Mouse (Mus musculus): ENCODE results near the gene Setd7. TPM values are rescaled to one million over a fixed set of nuclear protein-coding genes. Genes with fewer than 3 reads are reported as not detected.

The Setd7 gene
- total RNA-seq, 2 experiments from 2014 or later: 143 to 153 TPM

DNA sequence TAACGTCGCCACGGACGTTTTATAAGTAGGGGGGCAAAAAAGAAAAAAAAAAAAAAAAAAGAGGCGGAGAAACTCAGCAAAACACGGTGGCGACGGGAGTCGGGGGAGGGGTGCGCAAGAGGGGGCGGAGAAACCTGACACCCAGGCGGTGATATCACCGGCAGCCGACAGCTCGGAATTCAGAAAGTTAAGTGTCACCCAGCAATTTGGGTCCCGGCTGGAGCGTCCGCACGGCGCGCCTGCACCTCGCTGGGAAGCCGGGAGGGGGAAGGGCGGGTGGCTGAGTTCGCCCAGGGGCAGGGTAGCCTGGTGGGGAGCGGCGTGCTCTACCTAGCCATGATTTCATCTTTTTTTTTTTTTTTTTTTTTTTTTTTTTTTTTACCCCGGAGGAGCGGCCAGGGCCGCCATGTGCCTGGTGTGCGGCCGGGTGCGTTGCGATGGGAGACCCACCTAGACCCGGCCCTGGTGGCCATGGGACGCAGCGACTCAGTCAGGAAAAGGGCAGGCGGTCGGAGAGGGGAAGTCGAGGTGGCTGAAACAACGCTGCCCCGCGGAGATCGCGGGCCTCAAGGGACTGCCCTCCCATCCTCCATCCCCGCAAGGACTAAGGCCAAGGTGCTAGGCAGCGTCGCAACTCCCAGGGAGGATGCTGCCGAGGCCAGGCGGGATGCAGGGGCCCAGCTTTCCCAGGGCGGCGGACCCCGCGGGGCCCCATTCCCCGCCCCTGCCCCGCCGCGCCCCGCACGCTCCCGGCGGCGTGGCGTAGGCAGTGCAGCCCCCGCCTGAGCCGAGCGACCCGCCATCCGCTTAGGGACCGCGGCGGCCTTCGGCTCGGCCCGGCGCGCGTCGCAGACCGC is 857 bp downstream of the Setd7 start:
- peak; percentile 74 to 89 for DNase-seq (ENCODE audit: low spot score in 2 of 2)

DNA sequence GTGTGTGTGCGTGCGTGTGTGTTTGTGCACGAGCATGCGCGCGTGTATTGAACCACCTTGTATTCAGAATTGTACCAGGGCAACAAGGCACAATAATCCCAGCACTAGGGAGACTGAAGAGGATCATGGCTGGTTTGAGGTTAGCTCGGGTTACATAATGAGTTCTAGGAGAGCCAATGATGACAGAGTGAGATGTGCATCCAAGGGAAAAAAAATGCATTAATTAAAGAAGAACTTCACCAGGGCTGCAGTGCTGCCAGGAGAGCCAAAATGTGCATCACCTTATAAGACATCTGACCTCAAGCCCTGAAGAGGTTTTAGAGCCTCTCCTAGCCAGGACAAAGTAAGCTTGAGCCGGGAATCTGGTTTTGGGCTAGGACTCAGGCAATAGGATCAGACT is 5.1 kb downstream of the Setd7 start:
- DNase-seq (ENCODE audit: low spot score in 2 of 2): no peak

DNA sequence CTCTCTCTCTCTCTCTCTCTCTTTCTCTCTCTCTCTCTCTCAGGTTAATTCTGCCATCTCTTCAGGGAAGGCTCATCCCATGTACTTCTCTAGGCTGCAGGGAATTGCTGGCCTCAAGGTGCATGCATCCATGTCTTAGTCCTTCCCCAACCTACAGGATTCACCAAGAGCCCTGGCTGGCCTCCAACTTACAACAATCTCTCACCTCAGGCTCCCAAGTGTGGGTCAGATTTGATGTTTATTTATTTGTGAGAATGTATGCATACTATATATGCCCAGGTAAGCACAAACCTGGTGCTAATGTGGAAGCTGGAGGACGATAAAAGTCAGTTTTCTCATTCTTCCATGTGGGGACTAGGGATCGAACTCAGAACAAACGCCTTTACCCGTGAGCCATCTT is 5.8 kb downstream of the Setd7 start:
- DNase-seq (ENCODE audit: low spot score in 2 of 2): no peak

DNA sequence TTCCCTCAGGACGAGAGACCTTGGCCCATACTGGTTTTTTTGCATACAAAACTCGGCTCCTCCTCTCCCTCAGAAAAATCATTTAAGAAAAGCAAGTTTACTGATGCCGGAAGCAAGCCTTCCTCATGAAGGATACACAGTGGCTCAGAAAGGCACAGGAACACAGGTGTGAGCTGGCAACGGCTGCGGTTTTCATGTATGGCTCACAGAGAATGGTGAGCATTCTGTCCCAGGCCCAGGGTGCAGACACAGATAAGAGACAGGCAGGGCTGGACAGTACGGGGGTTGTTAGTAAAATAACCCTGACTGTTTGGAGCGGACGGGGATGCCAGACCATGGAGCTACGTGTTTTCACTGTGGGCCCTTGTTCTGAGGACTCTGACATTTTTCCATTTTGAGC is 6.6 kb downstream of the Setd7 start:
- DNase-seq (ENCODE audit: low spot score in 2 of 2): no peak

DNA sequence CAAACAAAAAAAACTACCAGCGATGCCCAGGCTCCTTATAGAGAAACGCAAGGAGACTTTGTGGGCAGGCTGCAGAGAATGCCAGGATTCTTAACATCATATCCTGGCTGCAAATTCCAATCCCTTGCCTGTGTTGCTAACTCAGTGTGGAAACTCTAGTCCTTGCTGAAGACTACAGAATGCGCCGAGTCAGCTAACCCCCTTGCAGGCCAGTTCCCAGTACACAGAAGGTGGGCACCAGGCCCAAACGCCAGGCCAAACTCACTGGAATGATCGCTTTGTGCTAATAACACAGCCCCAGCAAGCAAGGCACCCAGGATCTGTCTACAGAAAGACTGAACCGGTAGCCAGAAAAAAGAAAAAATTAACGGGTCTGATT is 7.2 kb downstream of the Setd7 start:
- peak in 1 of 2 experiments; percentile 48 for DNase-seq (ENCODE audit: low spot score in 2 of 2)

DNA sequence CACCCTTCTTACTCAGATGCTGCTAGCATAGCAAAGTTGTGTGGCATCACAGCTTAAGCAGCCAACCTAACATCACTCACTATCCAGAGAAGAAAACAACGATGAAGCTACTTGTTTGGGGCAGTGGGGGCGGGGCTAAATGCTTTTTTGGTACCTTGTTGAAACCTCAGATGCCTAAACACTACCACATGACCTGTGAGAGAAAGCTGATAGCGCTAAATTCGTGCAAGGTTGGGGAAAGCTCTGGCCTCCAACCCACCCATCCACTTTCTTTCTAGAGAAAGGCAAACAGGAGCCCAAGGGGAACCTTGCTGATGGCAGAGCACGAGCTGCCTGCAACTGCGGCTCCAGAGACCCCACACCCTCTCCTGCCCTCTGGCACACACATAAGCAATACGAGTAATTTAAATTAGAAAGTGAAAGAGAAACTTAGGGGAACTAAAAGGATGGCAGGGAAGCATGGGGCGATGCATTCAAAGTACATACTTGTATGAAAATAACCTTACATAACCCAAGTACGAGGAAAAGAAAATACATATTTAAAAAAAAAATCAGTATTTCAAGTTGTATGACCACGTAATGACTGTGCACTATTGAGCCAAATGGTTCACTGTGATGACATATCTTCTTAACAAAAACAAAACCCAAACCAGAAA is 7.7 kb downstream of the Setd7 start:
- DNase-seq (ENCODE audit: low spot score in 2 of 2): no peak

DNA sequence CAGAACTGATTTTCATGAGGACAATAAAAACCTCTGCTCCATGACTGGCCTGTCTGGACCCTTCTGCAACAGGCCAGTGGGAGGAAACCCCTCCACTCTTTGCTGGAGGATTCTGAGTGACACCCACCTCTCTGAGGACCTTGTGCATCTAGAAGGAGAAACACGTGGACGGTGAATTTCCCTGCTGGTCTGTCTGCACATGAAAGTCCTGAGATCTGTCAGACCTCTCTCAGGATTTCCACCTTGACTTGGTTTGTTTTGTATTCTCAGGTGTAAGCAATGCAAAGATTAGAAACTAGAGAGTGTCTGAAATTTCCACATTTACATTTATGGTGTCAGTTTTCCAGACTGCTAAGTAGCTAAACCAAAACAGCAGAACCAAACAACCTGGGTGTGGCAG is 8.5 kb downstream of the Setd7 start:
- DNase-seq (ENCODE audit: low spot score in 2 of 2): no peak

DNA sequence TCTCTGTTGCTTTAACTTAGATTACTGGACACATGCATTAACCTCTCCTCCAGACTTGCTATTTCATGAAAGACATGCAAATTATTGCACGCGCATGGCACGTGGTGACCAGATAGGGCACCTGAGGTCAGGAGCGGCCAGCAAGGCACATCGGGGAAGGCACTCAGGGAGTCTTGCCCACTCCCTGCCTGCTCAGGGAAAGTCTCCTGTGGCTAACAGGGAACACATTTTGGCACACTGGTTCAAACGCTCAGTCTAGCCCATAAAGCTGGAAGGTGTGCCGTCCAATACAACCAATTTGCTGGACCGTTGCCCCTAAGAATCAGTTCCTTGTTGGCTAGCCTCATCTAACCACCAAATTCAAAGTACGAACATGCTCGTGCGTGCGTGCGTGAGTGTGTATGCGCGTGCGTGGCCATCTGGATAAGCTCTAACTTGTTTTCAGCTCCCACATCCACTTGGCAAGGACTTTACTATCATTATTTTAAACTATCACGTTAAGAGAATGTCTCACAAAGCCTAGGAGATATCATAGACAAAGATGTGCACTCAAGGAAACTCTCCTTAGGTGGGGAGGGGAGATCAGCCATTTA is 11.6 kb downstream of the Setd7 start:
- peak in 1 of 2 experiments; percentile 55 for DNase-seq (ENCODE audit: low spot score in 2 of 2)

DNA sequence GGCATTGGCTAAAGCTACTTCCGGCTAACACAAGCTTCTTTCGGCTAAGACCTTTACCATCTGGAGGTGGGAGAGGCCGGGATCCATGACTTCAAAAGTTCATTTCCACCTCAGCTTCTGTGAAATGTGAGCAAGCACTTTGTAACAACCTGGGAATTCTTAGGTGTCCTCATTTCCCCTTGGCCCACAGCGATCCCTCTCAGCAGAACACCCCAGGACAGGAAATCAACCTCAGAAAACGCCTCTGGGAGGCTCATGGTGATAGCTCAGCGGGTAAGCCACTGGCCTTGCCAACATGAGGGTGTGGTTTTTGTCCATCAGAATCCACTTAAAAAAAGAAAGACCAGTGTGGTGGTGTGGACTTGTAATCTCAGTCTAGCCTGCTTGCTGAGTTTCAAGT is 13.1 kb downstream of the Setd7 start:
- no peak for DNase-seq (ENCODE audit: low spot score in 2 of 2)

DNA sequence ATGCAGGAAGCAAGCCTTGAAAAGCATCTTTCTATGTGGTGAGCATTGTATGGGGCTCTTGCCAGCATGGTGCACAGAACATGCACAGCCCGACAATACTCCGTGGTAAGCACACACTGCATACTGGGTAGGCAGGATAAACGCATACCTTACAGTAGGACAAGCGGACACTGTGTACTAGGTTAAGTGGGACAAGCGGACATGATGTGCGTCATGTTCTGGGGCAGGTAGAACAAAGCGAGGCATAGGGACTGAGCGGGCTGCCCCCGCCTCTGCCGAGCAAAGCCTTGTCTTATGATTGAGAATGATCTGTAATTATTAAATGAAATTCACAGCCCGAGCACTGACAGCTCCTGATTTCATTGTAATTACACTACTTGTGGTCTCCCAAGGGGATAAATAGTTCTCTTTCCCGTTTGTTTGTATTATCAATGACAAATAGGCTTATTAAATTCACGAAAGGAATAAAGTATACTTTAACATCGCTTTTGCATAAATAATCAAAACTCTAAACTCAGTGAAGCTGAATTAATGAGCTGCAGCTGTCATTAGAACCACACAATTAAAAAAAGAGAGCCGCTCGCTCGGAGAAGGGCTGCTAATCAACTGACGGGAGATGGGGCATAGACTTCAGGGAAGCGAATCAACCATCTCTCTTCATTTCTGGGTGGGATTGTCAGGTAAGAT is 16.1 kb downstream of the Setd7 start:
- no peak for DNase-seq (ENCODE audit: low spot score in 2 of 2)

DNA sequence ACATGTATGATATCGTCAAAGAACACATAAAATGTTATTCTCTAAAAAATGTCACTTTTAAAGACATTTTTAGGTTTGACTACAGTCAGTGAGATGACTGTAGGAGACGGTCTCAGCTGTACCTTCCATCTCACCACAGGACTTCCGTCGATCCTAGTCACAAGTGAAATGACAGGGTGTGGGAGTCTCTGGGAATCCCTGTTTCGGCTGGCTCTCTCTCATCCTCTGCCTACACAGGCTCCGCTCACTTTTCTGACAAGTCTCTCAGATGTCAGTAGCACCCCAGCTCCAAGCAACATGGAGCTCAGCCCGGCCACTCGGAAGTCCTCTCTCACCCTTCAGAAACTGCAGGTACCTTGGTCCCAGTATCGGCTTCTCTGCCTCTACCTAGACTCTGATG is 20.0 kb downstream of the Setd7 start:
- no peak for DNase-seq (ENCODE audit: low spot score in 2 of 2)

DNA sequence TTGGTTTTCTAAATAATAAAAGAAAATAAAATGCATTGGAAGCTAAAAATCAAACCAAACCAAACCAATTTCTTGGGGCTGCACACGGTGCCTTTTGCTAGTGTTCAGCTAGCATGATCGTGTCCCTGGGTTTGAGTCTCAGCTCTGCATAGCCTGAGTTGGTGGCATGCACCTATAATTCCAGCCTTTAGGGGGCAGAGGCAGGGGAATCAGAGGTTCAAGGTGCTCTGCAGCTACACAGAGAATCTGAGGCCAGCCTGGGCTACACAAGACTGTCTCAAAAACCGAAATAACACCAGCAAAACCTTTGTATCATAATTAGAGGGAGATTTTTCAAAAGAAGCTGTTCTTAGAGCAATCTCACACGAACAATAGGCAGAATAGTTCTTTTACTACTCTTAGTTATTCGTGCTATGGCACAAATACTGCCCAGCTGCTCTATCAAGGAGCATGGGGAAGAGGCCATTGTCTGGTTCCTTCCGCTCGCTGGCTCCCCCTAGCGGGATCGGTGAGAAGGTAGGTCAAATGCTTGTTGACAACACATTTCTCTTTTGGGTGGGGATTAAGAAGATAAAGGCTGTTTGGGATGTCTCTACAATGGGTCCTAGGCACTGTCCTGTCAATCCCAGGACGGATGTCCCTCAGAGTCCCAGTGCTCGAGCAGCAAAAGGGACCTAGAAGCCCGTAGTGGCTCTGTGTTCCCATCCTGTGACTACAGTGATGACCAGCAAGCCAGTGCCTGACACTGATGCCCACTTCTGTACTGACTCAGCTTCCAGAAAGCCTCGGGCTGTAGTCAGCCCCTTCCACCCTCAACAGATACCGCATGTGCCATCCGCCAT is 20.9 kb downstream of the Setd7 start:
- DNase-seq (ENCODE audit: low spot score in 2 of 2): peak in 1 of 2 experiments; percentile 51

DNA sequence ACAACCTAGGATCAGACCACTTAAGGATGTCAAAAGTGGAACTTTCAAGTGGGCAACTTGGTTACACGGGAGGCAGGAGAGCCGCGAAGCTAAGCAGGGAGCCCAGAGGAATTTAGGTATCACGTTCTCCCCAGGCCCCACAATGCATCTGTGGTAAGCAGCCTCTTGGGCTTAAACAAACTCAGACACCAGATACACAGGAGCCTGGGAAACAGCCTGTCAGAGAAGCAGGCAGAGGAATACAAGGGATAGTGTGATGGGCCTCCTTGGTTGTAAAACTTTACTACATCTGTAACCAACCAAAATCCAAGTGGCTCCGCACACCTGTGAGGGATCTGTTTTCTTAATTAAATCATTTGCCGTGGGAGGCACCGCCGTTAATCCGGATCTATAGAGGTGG is 26.7 kb downstream of the Setd7 start:
- DNase-seq (ENCODE audit: low spot score in 2 of 2): no peak

DNA sequence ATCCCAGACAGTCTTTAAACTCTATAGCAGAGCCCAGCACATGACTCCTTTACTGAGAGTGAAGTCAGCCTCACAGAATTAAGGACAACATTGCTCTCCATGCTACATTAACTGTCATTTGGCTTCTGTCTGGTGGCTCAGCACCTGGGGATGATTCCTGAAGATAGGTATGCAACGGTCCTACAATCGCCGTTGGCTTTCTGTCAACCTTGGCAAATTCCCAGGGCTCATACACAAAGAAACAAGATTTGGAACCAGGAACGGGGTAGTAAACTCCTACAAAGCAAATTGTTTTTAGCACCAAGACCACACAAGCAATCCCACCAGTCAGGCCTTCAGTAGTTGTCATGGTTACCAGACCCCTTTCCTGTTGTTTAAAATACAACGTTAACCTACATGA is 27.1 kb downstream of the Setd7 start:
- no peak for DNase-seq (ENCODE audit: low spot score in 2 of 2)

DNA sequence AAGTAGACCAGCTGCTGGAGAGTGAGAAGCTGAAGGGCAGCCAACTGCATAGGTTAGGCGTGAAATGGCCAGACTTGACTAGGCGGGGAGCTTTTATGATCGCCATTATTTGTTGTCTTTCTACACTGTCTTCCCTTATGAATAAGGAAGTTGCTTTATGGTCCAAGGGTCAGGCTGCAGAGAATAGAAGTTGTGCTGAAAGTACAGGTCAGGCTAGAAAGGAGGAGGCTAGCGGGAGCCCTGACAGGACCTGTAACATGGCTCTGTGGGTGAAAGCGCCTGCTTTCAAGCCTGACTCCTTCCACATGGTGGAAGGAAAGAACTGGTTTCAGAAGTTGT is 28.4 kb downstream of the Setd7 start:
- no peak for DNase-seq (ENCODE audit: low spot score in 2 of 2)

DNA sequence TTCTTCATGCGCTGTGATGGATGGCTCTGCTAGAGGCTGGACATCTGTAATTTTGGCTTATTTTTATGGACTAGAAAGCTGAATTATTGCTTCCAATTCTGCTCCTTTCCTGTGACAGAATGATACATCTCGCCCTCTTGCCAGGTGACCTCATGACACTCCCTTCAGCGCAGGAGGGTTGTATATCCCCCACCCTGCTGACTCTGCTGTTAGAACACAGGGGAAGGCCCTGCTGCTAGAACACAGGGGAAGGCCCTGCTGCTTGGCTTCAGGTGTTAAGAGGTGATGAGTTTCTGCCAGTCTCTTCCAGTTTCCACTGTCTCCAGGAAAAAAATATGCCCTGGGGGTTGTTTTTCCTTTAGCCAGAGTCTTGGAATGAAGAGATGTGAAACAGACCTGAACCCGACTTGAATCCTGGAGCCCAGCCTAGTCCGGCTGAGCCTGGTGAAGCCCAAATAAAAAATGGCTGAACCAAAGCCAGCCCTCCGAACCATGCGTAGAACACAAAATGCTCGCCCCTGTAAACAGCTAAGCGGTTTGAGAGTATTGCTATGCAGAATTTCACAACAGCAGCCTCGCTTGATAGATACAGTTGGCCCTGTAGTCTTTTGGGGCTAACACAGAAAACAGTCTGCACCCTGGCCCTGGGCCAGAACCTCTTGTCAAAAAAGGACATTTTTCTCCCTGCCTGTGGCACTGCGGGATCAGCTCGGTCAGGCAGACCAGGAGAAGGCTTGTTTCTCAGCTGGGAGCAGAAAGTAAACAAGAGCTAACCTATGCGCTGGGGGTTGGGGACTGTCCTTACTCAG is 29.0 kb downstream of the Setd7 start:
- peak in 1 of 2 experiments; percentile 61 for DNase-seq (ENCODE audit: low spot score in 2 of 2)

DNA sequence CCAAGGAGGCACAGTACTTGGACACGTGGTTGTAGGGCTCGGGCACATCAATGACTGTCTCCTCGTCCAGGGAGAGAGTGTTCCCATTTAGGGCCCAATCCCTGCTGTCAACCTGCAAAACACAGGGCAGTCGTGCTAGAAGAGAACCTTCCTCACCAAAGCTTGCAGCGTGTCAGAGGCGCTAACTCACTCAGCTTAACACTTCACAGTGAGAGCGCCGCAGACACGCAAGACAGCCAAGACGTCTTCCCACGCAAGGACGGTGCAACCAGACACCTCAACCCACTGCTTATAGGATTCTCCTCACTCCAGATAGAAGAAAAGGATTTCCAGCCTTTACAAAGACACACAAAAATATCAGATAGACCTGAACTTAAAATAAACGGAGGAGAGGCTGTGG is 33.8 kb downstream of the Setd7 start:
- DNase-seq (ENCODE audit: low spot score in 2 of 2): no peak

DNA sequence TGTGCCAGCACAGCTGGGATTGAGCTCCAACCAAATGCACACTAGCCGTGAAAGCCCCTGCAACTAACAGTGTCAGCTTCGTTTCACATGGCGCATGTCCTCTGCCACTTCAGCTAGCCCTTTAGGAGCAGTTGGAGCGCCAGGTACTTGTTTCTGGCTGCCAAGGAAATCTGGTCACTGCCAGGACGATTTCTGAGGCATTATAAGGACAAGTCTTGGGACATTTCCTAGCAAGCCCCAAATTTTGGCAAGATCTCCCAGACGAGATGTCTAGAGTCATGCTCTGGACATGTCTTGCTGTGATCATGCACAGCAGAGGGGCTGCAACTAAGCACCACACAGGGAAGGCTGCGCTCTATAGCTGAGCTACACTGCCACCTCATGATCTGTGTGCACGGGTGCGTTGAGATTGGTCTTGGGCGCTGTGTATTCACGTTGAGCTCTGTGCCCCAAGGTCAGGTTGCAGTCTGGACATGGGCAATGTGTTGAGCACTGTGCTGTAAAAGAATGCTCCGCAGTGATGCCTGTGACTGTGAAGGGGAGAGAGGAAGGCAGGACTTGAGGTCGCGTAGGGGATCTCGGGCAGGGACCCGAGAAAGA is 35.4 kb downstream of the Setd7 start:
- no peak for DNase-seq (ENCODE audit: low spot score in 2 of 2)

DNA sequence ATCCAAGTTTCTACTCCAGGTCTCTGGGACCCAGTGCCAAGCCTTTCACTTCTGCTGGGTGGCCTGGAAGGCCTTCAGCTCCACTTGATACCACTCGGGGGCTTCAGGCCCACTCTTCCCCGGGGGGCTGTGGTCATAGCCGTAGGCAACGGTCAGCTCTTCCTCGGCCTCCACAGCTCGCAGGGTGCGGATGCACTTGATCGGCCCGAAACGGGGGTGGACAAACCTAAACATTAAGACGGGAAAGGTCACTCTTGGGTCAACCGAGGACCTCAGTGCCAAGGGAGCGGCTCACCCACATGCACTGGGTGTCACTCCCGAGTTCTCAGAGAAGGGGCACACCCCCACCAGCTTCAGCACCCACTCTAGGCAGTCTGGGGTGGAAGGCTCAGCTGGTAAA is 39.4 kb downstream of the Setd7 start:
- DNase-seq (ENCODE audit: low spot score in 2 of 2): no peak

DNA sequence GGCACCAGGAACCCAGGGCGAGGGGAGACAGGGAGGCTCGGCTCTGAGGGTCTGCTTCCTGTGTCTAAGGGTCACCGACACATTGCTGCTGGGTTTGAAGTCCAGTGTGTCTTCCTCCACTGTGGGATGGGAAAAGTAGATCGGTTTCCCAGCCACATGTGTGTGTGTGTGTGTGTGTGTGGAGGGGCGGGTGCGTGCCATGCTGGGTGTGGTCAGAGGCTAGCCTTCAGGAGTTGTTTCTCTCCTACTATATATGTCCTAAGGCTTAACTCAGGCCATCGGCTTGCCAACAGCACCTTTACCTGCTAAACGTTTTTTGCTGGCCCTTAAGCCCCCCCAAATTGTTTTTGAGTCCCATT is 41.9 kb downstream of the Setd7 start:
- no peak for DNase-seq (ENCODE audit: low spot score in 2 of 2)
